Mouse (Mus musculus): ENCODE data around the gene Fam131c.

Fam131c gene

GRCm38 (mm10) chr4:141411430-141411992 is 43.5 kb downstream of the Fam131c start:
- no peak for DNase-seq (ENCODE audit: low spot score)

DNA sequence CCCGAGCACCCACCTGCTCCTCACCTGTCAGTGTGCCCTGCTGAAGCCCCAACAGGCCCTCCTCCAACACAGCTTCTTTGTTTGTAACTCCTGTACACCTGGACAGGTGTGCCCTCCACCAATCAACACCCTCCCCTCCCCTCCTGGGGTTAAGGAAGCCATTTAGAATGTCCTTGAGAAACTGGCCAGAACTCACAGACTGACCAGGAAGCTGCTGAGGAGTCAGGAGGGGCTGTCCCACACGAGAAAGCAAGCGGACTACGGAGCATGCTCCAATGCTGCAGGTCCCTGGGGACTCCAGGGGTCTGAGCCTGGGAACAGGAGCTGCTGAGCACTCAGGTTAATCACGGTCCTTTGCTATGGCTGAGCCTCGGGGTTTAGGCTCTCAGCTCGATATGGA is 47.9 kb downstream of the Fam131c start, which contains the start of gene Clcnkb:
Gene Clcnkb, minus strand, starts transcription at position 91 of the 400 bp plus-strand sequence.
- DNase-seq (ENCODE audit: low spot score), result no peak

DNA sequence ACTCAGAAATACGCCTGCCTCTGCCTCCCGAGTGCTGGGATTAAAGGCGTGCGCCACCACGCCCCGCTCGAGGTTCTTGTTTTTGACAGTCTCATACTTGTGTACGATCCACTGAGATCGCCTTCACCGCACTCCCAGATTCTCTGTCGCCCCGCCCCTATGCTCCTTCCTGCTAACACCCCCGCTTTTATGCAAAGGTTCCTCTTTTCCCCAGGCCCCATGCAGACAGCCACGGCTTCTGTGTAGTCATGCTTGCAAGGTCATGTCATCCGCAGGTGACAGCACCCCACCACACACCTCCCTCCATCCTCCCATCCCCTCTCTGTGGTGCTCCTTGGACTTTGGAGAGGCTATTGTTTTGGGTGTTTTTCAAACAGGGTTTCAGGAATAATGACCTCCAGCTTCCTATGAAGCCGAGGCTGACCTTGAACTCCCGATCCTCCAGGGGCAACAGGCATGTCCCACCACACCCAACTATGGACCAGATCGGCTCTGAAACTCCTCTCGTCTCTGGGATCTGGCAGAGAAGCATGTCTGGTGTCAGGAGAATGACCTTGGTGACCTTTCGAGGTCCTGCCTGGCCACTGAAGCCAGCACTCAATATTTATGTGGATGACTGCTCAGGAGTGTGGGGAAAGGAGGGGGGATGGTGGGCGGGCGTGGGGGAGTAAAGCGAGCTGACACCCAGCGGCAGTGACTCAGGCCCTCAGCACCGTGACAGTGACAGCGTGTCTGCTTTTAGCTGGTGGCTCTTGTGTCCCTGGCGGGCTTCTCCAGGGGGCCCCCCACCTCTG is 51.6 kb downstream of the Fam131c start:
- no peak for DNase-seq (ENCODE audit: low spot score)

GRCm38 (mm10) chr4:141420192-141420829 is 52.3 kb downstream of the Fam131c start, which contains the start of gene Hspb7:
Gene Hspb7 (plus strand): TSS chr4:141420779.
- no peak for DNase-seq (ENCODE audit: low spot score)

- no peak for DNase-seq (ENCODE audit: low spot score)
Measured at GRCm38 (mm10) chr4:141420886-141421285, 52.9 kb downstream of the Fam131c start.

DNA sequence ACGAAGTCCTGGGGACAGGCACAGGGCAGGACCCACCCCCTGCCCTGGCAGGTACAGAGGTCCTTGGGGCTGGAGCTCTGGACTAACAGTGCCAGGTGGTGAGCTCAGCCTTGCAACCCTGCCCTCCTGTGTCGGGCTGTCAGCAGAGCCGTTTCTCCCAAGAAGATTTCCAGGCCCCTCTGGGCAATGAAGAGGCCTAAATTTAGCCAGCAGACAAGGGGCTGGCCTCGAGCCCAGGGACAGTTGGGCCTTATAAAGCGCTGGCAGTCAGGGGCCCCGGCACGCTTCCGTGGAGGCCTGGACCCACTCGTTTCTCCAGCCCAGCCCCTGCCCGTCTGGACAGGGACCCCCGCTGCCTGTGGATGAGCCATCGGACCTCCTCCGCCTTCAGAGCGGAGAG is 53.4 kb downstream of the Fam131c start:
- peak; percentile 42 for DNase-seq (ENCODE audit: low spot score)

GRCm38 (mm10) chr4:141422841-141423240 is 54.8 kb downstream of the Fam131c start:
- no peak for DNase-seq (ENCODE audit: low spot score)

GRCm38 (mm10) chr4:141423288-141423687 is 55.3 kb downstream of the Fam131c start:
- no peak for DNase-seq (ENCODE audit: low spot score)

DNA sequence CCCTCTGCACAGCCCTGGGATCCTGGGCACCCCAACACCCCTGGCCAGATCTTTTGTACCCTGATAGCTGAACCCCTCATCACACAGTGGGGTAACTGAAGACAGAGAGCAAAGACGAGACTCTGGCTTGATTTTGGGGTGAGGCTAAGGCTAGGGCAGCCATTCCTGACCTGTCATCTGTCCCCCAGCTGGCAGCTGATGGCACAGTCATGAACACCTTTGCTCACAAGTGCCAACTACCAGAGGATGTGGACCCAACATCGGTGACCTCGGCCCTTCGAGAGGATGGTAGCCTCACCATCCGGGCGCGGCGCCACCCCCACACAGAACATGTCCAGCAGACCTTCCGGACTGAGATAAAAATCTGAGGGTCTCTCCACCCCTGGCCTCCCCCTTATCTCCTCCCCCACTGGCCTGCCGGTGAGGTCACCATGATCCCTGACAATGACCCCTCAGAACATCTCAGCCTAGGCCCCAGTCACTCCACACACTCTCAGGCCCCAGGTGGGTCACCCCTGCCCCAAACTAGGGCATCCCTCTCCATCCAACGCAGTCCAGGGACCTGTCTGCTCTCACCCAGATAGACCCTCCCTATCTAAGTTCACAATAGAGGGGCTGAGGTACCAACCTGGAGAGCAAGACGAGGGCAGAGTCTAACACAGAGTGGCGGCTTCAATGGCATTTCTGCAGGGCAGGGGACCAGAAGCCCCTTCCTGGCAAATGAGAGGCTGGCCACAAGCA is 55.8 kb downstream of the Fam131c start:
- no peak for DNase-seq (ENCODE audit: low spot score)

GRCm38 (mm10) chr4:141425484-141426479 is 57.8 kb downstream of the Fam131c start:
- DNase-seq (ENCODE audit: low spot score), result no peak

- DNase-seq (ENCODE audit: low spot score), result no peak
Measured at GRCm38 (mm10) chr4:141426796-141427745, 59.1 kb downstream of the Fam131c start.

DNA sequence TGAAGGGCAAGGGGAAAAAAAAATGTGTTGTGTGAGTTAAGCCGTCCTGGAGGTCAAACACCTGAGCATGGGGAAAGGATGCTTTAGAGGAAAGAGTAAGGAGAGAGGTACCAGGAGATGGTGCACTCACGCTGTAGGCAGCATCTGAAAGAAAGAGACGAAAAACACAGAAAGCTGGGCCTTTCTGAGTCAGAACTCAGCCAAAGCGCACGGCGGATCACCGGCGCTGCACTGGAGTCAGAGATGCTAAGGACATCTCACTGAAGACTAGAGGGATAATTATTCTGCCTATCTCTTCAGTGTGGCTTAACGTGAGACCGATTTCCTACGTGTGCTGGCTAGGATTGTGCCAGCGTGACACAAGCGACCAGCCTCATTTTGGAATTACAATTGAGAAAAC is 59.9 kb downstream of the Fam131c start:
- no peak for DNase-seq (ENCODE audit: low spot score)

- no peak for DNase-seq (ENCODE audit: low spot score)
Measured at GRCm38 (mm10) chr4:141429381-141429780, 61.4 kb downstream of the Fam131c start.

DNA sequence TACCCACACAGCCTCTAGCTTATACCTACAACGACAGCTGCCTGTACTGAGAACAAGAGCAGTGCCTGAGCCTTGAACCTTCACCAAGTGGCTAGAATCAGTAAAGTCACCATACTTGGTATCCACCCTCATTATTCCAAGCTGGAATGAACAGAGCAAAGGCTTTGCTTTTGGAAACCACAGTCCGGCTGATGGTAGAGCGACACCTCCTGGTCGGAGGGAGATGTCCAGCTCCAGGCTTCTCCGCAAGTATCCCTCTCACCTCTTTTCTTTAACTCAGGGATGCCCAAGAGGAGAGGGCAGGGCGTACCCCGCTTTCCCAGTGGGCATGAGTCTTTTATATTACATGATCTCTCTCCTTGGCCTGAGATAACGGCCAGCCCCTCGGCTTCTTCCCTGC is 61.8 kb downstream of the Fam131c start:
- DNase-seq (ENCODE audit: low spot score), result no peak

DNA sequence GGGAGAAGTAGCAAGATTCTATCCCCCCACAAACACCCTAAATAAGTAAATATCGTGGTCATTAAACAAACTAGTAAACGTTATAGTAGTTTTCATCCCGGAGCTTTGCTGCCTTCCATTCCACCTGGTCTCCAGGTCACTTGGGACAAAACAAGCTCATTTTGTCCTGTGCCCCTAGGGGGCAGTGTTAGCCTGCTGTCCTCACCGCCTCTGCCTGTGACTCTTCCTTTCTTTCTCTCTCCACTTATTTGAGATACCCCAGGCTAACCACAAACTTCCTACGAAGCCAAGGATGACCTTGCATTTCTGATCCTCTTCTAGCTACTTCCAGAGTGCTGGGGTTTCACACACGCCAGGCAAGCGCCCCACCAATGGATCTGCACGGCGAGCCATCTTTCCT is 63.0 kb downstream of the Fam131c start:
- no peak for DNase-seq (ENCODE audit: low spot score)

DNA sequence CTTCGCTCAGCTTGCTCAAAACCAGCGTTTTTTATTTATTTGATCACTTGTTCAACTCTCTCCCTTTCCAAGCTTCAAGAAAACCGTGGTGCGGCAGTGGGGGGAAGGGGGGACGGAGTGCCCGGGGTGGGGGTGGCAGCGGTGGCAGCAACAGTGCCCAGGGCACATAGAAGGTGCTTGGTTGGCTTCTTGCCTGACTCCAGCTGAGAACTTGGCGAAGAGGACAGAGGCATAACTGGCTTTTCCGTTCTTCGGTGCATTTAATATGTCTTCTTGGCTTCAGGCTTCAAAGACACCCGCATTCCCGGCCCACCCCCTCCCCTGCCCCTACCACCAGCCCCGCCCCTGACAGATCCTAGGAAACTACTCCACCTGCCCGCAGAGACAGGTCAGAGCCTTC is 64.6 kb downstream of the Fam131c start:
- no peak for DNase-seq (ENCODE audit: low spot score)

- DNase-seq (ENCODE audit: low spot score), result no peak
Measured at GRCm38 (mm10) chr4:141433191-141433590, 65.2 kb downstream of the Fam131c start.
